Mouse (Mus musculus): ENCODE data around the gene Mia. TPM values are rescaled to one million over a fixed set of nuclear protein-coding genes. Genes with fewer than 3 reads are reported as not detected.

Mia gene
- total RNA-seq, 2 experiments from 2014 or later: not detected

DNA sequence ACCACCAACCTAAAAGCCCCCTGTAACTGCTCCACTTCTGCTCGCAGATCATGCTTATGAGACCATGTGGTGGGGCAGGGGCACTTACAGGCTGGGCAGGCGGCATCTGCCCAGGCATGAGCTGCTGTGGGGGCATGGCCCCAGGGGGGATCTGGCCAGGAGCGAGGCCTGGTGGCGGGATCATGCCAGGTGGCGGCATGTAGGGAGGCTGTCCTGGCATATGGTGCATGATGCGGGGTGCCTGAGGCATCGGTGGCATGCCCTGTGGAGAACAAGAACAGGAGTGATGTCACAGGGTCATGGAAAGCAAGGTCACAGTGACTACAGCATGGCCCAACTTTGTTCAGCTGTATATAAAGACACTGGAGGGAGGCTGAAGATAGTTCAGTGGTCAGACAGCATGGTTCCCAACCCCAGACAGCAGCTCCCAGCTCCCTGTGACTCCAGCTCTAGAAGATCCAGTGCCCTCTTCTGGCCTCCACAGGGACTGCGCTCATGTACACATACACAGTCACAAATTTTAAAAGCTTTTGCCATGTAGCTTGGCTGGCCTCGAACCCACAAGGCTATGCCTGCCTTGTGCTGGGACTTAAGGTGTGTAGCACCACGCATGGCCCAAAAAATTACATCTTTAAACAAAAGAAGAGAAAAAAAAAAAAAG is 8.4 kb upstream of the Mia start:
- ATAC-seq (replicated peaks; ENCODE audit: low FRiP score, poor library complexity, severe bottlenecking): no peak

GRCm38 (mm10) chr7:27185986-27186385 is 5.0 kb upstream of the Mia start:
- ATAC-seq (replicated peaks; ENCODE audit: low FRiP score, poor library complexity, severe bottlenecking): no peak

DNA sequence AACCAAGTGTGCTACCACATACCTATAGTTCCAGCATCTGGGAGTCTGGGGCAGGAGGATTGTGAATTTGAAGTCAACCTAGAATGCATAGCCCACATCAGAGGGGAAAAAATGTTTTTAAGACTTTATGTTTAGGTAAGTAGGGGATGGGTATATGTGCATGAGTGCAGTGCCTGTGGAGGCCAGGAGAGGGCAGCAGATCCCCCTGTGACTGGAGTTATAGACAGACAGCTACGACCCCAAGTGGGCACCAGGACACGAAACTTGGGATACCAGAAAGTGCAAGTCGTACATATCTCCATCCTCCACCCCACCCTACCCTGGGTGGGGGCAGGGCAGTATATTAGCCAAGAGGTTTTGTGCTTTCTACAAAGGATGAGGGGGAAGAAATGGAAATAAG is 4.0 kb upstream of the Mia start:
- ATAC-seq (replicated peaks; ENCODE audit: low FRiP score, poor library complexity, severe bottlenecking): peak; percentile 61

- ATAC-seq (replicated peaks; ENCODE audit: low FRiP score, poor library complexity, severe bottlenecking): no peak
These were observed 1.5 kb upstream of the Mia start for GRCm38 (mm10) chr7:27182498-27182897.

- no peak for ATAC-seq (replicated peaks; ENCODE audit: low FRiP score, poor library complexity, severe bottlenecking)
These were observed 921 bp downstream of the Mia start for GRCm38 (mm10) chr7:27180036-27180435.

DNA sequence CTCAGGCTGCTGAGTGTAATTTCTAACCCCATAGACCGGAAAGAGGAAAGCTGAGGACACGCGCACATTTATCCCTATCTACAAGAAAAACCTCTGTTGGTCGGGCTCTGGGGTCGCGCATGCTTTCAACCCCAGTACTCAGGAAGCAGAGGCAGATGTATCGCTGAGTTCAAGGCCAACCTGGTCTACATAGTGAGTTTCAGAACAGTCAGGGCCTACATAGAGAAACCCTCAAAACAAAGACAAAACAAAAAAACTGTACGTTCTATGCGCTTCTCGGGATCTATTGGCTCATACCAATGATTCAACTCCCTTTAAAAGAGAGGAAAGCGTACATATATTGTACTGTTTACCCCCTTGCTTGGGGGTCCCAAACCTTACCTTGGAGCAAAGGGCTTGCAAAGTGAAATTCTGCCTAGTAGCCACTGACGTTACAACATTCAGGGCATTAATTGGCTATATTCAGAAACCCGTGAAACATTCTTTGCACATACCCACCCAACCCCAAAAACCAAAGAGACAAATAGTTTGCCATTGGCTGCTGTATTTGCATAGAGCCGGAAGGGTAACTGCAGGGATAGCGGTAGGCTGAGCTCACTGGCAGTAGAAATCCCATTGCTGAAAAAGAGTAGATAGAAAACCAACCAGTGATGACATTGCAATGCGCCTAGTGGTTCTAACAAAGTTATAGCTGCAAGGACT is 1.6 kb downstream of the Mia start:
- ATAC-seq (replicated peaks; ENCODE audit: low FRiP score, poor library complexity, severe bottlenecking): no peak

GRCm38 (mm10) chr7:27178324-27179216 is 2.4 kb downstream of the Mia start, which contains the start of gene Rab4b:
Rab4b (minus strand) TSS chr7:27178896.
- peak; percentile 93 for ATAC-seq (replicated peaks; ENCODE audit: low FRiP score, poor library complexity, severe bottlenecking)

DNA sequence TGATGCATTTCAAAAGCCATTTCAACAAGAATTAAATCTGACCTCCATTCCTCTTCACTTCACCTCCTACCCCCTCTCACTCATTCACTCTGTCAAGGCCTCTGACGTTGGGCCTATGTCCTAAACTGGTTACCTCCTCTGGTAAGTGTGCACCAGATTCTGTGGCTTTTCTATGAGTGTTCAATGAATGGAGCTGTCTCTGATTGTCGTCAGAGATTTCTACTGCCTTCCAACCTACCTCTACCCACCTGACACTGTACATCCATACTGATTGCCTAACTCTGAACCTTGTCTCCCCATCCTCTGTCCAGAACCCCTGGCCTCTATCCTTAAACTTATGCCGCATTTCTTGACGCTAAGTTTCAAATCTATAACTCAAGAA is 3.0 kb downstream of the Mia start:
- no peak for ATAC-seq (replicated peaks; ENCODE audit: low FRiP score, poor library complexity, severe bottlenecking)

DNA sequence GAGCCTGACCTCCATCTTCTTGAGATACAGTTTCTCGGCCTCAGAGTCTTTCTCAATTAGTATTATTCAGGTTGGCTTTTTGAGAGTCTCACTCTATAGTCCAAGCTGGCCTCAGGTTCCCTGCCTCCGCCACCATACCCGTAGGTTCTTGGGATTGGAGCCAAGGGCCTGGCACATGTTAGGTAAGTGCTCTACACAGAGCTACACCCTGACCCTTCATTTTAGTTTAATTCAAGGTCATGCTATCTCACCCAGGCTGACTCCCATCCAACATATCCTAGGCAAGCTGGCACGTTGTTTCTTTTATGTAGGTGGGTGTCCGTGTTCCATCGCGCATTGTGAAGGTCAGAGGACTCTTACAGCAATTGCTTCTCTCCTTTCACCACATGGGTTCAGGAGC is 6.1 kb downstream of the Mia start:
- no peak for ATAC-seq (replicated peaks; ENCODE audit: low FRiP score, poor library complexity, severe bottlenecking)

GRCm38 (mm10) chr7:27174496-27174895 is 6.5 kb downstream of the Mia start:
- no peak for ATAC-seq (replicated peaks; ENCODE audit: low FRiP score, poor library complexity, severe bottlenecking)

GRCm38 (mm10) chr7:27170981-27171380 is 10.0 kb downstream of the Mia start:
- ATAC-seq (replicated peaks; ENCODE audit: low FRiP score, poor library complexity, severe bottlenecking): no peak

DNA sequence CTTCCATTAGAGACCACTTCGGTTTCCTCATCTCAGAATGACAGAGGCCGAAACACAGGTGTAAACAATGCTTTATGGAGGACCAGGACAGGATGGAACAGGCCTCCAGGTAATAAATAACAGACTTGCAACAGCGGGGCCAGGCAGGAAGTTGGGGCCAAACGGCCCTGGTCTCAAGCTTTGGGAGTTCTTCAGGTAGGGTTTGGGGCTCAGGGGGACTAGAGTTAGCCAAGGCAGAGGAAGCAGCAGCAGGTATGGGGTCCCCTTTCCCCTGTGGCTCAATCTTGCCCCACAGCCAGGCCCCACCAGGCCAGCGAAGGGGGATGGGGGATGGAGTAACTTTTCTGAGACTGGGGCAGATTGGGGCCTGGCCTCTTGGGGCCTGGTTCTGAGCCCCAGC is 12.6 kb downstream of the Mia start:
- no peak for ATAC-seq (replicated peaks; ENCODE audit: low FRiP score, poor library complexity, severe bottlenecking)

DNA sequence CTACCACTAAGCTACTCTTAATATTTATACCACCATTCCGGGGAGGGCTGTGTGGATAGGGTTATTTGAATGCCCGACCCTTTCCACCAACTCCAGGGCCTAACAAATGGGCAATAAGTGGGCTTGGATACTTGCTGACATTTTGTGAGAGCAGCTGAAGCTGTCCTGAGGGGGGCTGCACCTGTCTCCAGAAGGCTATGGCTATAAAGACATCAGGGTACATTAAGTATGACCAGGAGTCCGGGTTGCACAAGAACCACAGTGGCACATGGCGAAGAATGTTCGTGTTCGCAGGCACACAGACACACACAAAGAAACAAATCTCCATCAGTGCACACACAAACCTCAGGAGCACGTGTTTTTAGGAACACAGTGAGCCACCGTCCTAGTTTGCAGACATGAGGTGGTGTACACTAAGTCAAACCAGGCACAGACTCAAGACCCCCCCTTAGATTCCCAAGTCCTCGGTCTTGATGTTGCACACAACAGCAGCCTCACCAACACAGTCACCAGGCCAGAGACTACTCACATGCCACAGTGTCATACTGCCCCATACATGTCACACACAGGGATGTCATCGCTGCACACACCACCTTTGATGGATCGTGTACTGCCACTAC is 13.4 kb downstream of the Mia start:
- ATAC-seq (replicated peaks; ENCODE audit: low FRiP score, poor library complexity, severe bottlenecking): no peak

GRCm38 (mm10) chr7:27166614-27167474 is 14.1 kb downstream of the Mia start, which contains the start of gene Egln2:
Egln2 (minus strand) TSS chr7:27166802.
- ATAC-seq (replicated peaks; ENCODE audit: low FRiP score, poor library complexity, severe bottlenecking): peak; percentile 78

DNA sequence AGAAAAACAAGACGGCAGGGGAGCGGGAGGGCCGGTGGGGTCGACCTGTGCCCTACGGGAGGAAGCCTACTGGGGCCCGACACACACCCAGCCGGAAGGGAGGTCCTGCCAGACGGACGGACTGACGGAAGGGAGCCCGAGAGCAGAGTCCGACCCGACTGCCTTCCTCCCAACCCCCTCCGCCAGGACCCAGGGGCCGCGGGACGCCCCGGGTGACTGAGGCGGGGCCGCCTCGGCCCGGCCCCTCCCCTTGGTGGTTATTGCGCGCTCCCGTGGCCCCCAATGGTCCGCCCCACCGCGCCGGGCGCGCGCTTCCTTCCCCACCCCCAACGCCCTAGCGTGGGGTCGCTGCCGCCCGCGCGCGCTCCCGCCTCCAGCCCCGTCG is 14.7 kb downstream of the Mia start:
- peak; percentile 32 for ATAC-seq (replicated peaks; ENCODE audit: low FRiP score, poor library complexity, severe bottlenecking)

- no peak for ATAC-seq (replicated peaks; ENCODE audit: low FRiP score, poor library complexity, severe bottlenecking)
These were observed 15.3 kb downstream of the Mia start for GRCm38 (mm10) chr7:27165696-27166095.

GRCm38 (mm10) chr7:27165007-27165655 is 15.8 kb downstream of the Mia start:
- ATAC-seq (replicated peaks; ENCODE audit: low FRiP score, poor library complexity, severe bottlenecking): no peak

DNA sequence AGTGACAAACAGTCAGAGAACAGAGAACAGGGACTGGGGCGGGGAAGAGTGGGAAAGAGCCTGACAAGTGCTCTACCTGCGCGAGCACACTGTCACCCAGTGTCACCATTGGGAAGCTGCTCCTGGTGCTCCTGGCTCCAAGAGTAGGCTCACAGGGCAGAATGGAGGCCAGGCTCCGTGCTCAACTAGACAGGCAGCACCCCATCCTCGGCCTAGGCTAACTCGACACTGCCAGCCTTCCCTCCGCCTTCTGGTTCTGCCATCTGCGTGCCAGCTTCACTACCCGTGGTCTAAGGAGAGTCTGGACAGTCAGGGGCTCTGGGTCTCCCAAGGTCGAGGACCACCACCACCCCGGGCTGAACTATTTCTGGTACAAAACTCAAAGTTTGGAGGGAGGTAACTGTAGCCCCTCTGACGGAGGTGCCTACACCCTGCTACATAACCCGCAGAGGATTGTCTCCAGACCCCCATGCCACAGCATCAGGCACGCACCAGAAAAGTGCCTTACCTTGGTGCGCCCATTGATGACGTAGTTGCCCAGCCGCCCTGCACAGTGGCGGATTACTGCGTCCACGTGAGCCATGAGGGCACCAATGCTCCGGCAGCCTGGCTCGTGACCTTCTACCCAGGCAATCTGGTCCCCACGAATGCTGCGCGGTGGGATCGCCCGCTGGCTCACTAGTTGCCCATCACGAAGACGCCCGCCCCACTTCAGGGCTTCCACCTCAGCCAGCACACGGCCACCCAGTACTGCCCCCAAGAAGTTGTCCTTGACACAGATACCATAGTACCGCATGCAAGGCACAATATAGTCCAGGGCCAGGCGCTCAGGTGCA is 16.6 kb downstream of the Mia start:
- ATAC-seq (replicated peaks; ENCODE audit: low FRiP score, poor library complexity, severe bottlenecking): no peak
